Mouse (Mus musculus): ENCODE measurements at regions not wholly inside any gene's neighbourhood (a gene's known extent, or its start where the extent isn't known, plus 50 kb on each side); places are given as distances from the start of the nearest gene placed in this dataset.

GRCm38 (mm10) chr15:15082577-15083128 lies 1645.9 kb upstream of the Cdh9 start:
- DNase-seq (ENCODE audit: low read depth, low spot score) = no peak

- DNase-seq (ENCODE audit: low read depth, low spot score) = peak; percentile 19
Measured at GRCm38 (mm10) chr15:15088696-15089095, 1639.9 kb upstream of the Cdh9 start.

- peak; percentile 50 for DNase-seq (ENCODE audit: low read depth, low spot score)
Measured at GRCm38 (mm10) chr15:15089783-15090182, 1638.8 kb upstream of the Cdh9 start.

GRCm38 (mm10) chr15:15091531-15092290 lies 1636.8 kb upstream of the Cdh9 start:
- peak; percentile 65 for DNase-seq (ENCODE audit: low read depth, low spot score)

- DNase-seq (ENCODE audit: low read depth, low spot score) = no peak
Measured at GRCm38 (mm10) chr15:15097391-15097790, 1631.2 kb upstream of the Cdh9 start.

GRCm38 (mm10) chr15:15102185-15102584 lies 1626.4 kb upstream of the Cdh9 start:
- no peak for DNase-seq (ENCODE audit: low read depth, low spot score)

- DNase-seq (ENCODE audit: low read depth, low spot score) = no peak
Measured at GRCm38 (mm10) chr15:15120109-15120508, 1608.4 kb upstream of the Cdh9 start.

- DNase-seq (ENCODE audit: low read depth, low spot score) = no peak
Measured at GRCm38 (mm10) chr15:15148791-15149190, 1579.8 kb upstream of the Cdh9 start.

- DNase-seq (ENCODE audit: low read depth, low spot score) = no peak
Measured at GRCm38 (mm10) chr15:15155422-15155821, 1573.1 kb upstream of the Cdh9 start.

- no peak for DNase-seq (ENCODE audit: low read depth, low spot score)
Measured at GRCm38 (mm10) chr15:15170387-15170786, 1558.2 kb upstream of the Cdh9 start.

GRCm38 (mm10) chr15:15220296-15220695 lies 1508.3 kb upstream of the Cdh9 start:
- DNase-seq (ENCODE audit: low read depth, low spot score) = peak; percentile 4

GRCm38 (mm10) chr15:15229926-15230325 lies 1498.6 kb upstream of the Cdh9 start:
- DNase-seq (ENCODE audit: low read depth, low spot score) = no peak

GRCm38 (mm10) chr15:15238309-15238708 lies 1490.2 kb upstream of the Cdh9 start:
- peak; percentile 30 for DNase-seq (ENCODE audit: low read depth, low spot score)

All from ES-CJ7 (cell line).